Mouse (Mus musculus): ENCODE results near the gene Xpo5.

Gene Xpo5

GRCm38 (mm10) chr17:46202421-46203071, at the start of gene Xpo5, which contains the start of gene Polh:
Gene Xpo5 (plus strand): TSS chr17:46202782.
Gene Polh (minus strand): TSS chr17:46202645.
- peak; percentile 90 to 91 for DNase-seq (ENCODE audit: low spot score in 2 of 2)

- peak; percentile 80 to 85 for DNase-seq (ENCODE audit: low spot score in 2 of 2)
Measured at GRCm38 (mm10) chr17:46152847-46153782, 49.5 kb upstream of the Xpo5 start, which contains the start of gene Mad2l1bp. Gene Mad2l1bp (minus strand): TSS chr17:46153553.

GRCm38 (mm10) chr17:46154336-46154735, 48.2 kb upstream of the Xpo5 start:
- no peak for DNase-seq (ENCODE audit: low spot score in 2 of 2)

- peak in 1 of 2 experiments; percentile 40 for DNase-seq (ENCODE audit: low spot score in 2 of 2)
Measured at GRCm38 (mm10) chr17:46156680-46157079, 45.9 kb upstream of the Xpo5 start.

GRCm38 (mm10) chr17:46157131-46157530, 45.5 kb upstream of the Xpo5 start:
- no peak for DNase-seq (ENCODE audit: low spot score in 2 of 2)

- DNase-seq (ENCODE audit: low spot score in 2 of 2) = no peak
Measured at GRCm38 (mm10) chr17:46159236-46159635, 43.3 kb upstream of the Xpo5 start.

GRCm38 (mm10) chr17:46160090-46160662, 42.4 kb upstream of the Xpo5 start:
- peak; percentile 92 for DNase-seq (ENCODE audit: low spot score in 2 of 2)

- peak; percentile 86 to 92 for DNase-seq (ENCODE audit: low spot score in 2 of 2)
Measured at GRCm38 (mm10) chr17:46160686-46161085, 41.9 kb upstream of the Xpo5 start, which contains the start of gene Gtpbp2. Gene Gtpbp2 (plus strand): TSS chr17:46161032.

GRCm38 (mm10) chr17:46161179-46161578, 41.4 kb upstream of the Xpo5 start:
- no peak for DNase-seq (ENCODE audit: low spot score in 2 of 2)

GRCm38 (mm10) chr17:46161710-46162109, 40.9 kb upstream of the Xpo5 start:
- no peak for DNase-seq (ENCODE audit: low spot score in 2 of 2)

GRCm38 (mm10) chr17:46162551-46162950, 40.0 kb upstream of the Xpo5 start:
- no peak for DNase-seq (ENCODE audit: low spot score in 2 of 2)

GRCm38 (mm10) chr17:46162951-46163421, 39.6 kb upstream of the Xpo5 start:
- no peak for DNase-seq (ENCODE audit: low spot score in 2 of 2)

- no peak for DNase-seq (ENCODE audit: low spot score in 2 of 2)
Measured at GRCm38 (mm10) chr17:46164301-46164700, 38.3 kb upstream of the Xpo5 start.

- no peak for DNase-seq (ENCODE audit: low spot score in 2 of 2)
Measured at GRCm38 (mm10) chr17:46164791-46165190, 37.8 kb upstream of the Xpo5 start.

- DNase-seq (ENCODE audit: low spot score in 2 of 2) = no peak
Measured at GRCm38 (mm10) chr17:46165460-46165859, 37.1 kb upstream of the Xpo5 start.

GRCm38 (mm10) chr17:46166270-46166669, 36.3 kb upstream of the Xpo5 start:
- DNase-seq (ENCODE audit: low spot score in 2 of 2) = no peak

- no peak for DNase-seq (ENCODE audit: low spot score in 2 of 2)
Measured at GRCm38 (mm10) chr17:46167014-46167413, 35.6 kb upstream of the Xpo5 start.

GRCm38 (mm10) chr17:46168318-46168717, 34.3 kb upstream of the Xpo5 start:
- DNase-seq (ENCODE audit: low spot score in 2 of 2) = no peak

GRCm38 (mm10) chr17:46168768-46169167, 33.8 kb upstream of the Xpo5 start:
- no peak for DNase-seq (ENCODE audit: low spot score in 2 of 2)

GRCm38 (mm10) chr17:46170538-46170937, 32.0 kb upstream of the Xpo5 start:
- DNase-seq (ENCODE audit: low spot score in 2 of 2) = no peak

- DNase-seq (ENCODE audit: low spot score in 2 of 2) = no peak
Measured at GRCm38 (mm10) chr17:46182273-46182672, 20.3 kb upstream of the Xpo5 start.

- no peak for DNase-seq (ENCODE audit: low spot score in 2 of 2)
Measured at GRCm38 (mm10) chr17:46188829-46189228, 13.8 kb upstream of the Xpo5 start.
